Mouse (Mus musculus): ENCODE results near the gene Gm20431.

DNA sequence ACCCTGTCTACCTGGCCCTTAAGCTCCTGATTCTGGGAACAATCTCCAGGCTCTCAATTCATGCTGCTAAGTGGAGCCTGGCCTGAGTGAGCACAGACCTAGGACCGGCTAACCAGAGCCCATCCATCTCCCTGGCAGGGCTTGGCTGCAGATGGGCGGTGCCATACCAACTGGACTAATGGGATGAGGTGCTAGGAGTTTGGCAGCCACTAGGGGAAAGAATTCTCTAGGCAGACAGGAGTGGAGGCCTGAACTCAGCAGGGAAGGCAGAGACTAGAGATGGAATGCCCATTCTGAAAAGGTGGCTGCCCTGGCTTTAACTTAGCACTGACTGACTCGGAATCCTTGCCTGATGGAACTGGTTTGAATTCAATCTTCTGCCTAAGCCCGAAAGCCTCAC is 14.9 kb downstream of the Gm20431 start:
- TF ChIP-seq CHD2 (IDR thresholded peaks at IDR 0.05; ENCODE audit: low read depth, low read length) (no peak), HCFC1 (IDR thresholded peaks at IDR 0.05; ENCODE audit: borderline replicate concordance, insufficient read depth, low read length) (no peak), ZC3H11A (IDR thresholded peaks at IDR 0.05; ENCODE audit: borderline replicate concordance, low read depth, low read length) (no peak), MAFK (IDR thresholded peaks at IDR 0.05; ENCODE audit: insufficient read depth, low read depth, low read length) (no peak)

Data from ES-E14 (cell line).